Mouse (Mus musculus): ENCODE data around the gene Ksr2. TPM values are rescaled to one million over a fixed set of nuclear protein-coding genes. Genes with fewer than 3 reads are reported as not detected.

The Ksr2 gene
- polyA plus RNA-seq, 2 experiments from 2014 or later, result 0.79 to 0.99 TPM

DNA sequence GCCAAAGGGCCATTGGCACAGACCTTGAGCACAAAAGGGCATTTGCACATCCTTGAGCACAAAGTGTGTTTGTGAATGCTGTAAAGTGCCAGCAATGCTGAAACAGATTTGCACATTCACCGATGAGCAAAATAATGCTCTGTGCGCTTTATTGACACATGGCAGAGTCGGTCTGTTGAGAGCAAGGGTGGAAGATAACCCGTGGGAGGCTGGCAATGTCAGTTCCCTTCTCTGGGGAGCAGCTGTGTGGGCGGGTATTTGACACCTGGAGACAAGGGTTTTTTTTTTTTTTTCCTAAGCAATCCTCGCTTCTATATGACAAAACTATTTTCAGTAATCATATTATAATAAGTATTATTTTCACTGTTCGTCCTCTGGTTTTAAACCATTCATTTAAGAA, 389.8 kb downstream of the Ksr2 start:
- ATAC-seq, result no peak

- ATAC-seq, result no peak
Measured at GRCm38 (mm10) chr5:117810930-117811329, 397.1 kb downstream of the Ksr2 start.

GRCm38 (mm10) chr5:117818800-117819199, 405.0 kb downstream of the Ksr2 start:
- no peak for ATAC-seq

DNA sequence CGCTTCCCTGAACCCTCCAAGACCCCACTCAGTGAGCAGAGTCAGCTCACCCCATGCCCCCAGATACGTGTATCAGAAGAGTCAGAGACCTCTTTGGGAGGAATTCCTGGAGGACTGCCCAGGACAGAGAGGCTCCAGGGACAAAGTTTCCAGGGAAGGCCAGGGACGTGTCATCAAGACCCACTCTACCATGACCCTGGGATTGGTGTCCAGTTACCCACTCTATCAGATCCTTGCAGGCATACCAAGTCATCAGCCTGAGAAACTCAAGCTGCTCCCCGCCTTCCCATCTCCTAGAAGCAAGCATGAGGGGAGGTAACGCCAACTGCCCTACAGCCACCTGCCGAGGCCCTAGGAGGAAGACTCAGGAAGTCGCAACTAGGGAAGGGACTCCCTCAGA, 406.6 kb downstream of the Ksr2 start:
- no peak for ATAC-seq

DNA sequence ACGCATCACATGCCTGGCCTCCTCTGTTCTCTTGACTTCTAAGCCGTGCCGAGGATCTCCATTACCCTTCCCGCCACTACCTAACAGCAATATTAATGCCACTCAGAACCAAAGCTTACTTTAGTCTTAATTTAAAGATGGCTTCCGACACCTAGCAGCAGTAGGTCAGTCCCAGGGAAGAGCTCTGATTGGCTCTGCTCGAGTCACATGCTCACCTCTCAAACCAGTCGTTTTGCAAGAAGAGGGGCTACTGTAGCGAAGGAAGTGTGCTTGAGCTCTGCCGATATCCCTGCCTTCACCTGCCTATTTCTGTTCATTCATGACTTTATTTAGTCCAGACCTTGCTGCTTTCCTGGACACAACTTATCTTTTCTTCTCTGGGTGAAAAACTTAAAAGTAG, 410.0 kb downstream of the Ksr2 start:
- ATAC-seq, result no peak

DNA sequence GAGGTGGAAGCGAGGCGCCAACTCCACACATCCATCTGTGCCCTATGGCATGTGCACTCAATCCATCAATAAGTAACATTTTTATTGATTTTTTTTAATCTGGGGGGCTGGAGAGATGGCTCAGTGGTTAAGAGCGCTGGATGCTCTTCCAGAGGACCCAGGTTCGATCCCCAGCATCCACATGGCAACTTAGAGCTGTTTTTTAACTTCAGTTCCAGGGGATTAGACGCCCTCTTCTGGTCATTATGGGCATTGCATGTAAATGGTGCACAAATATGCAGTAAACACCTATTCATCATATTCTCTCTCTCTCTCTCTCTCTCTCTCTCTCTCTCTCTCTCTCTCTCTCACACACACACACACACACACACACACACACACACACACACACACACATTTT, 410.7 kb downstream of the Ksr2 start:
- no peak for ATAC-seq

Other genes starting within 250 kb of the Ksr2 start
- gene Pebp1, start 126.4 kb upstream of the Ksr2 start, polyA plus RNA-seq (2017; shearing (Covaris generic)), result 100 to 1,000 TPM; 133 to 140 TPM
- gene Vsig10, start 94.9 kb upstream of the Ksr2 start, polyA plus RNA-seq (2017; shearing (Covaris generic)), result 1 to 10 TPM; 5.5 to 8.3 TPM
- gene Wsb2, start 56.7 kb upstream of the Ksr2 start, polyA plus RNA-seq (2017; shearing (Covaris generic)), result 10 to 100 TPM in 1 of 2 experiments, 1 to 10 TPM in 1; 8.2 to 16.3 TPM
- gene Rfc5, start 25.0 kb upstream of the Ksr2 start, polyA plus RNA-seq (2017; shearing (Covaris generic)), result 10 to 100 TPM; 20.4 to 22.9 TPM

All from CD4-positive, CD25-positive, alpha-beta regulatory T cell, adult 4 months (primary cell).